Mouse (Mus musculus) heart, embryonic 16.5 days (tissue): ENCODE measurements around the gene Il1r1. TPM values are rescaled to one million over a fixed set of nuclear protein-coding genes. Genes with fewer than 3 reads are reported as not detected.

Source experiments
- ATAC-seq: fragments of 200-750 bp; cut with Nextera tagmentation; replicated peaks from 2 replicates; pipeline ENCODE4 v1.8.0; 2017; ENCODE audit warnings: moderate number of reproducible peaks; ENCODE audit not compliant: insufficient read depth, low FRiP score; ENCODE audit errors: extremely low read depth
- H3K27ac ChIP-seq: fragments of 300-500 bp; sonication (generic); 2 replicates; pipeline ENCODE4 v1.5.1; 2014; ENCODE audit warnings: mild to moderate bottlenecking, low read length, control low read depth, moderate library complexity
- H3K27me3 ChIP-seq: fragments of 300-500 bp; sonication (generic); 2 replicates; pipeline ENCODE4 v1.6.1; 2014; ENCODE audit warnings: low read length, mixed read lengths; ENCODE audit not compliant: control insufficient read depth, insufficient read depth
- H3K36me3 ChIP-seq: fragments of 300-500 bp; sonication (generic); 2 replicates; pipeline ENCODE4 v1.6.1; 2014; ENCODE audit not compliant: control insufficient read depth, insufficient read depth
- H3K4me1 ChIP-seq: fragments of 300-500 bp; sonication (generic); 2 replicates; pipeline ENCODE4 v1.6.1; 2014; ENCODE audit warnings: low read length, mixed read lengths; ENCODE audit not compliant: control insufficient read depth, insufficient read depth
- H3K4me2 ChIP-seq: fragments of 300-500 bp; sonication (generic); 2 replicates; pipeline ENCODE4 v1.6.1; 2014; ENCODE audit warnings: low read depth, mild to moderate bottlenecking, control low read depth, low read length
- H3K4me3 ChIP-seq: fragments of 300-500 bp; sonication (generic); 2 replicates; pipeline ENCODE4 v1.5.1; 2014; ENCODE audit warnings: mild to moderate bottlenecking, control low read depth, low read length
- H3K9ac ChIP-seq: fragments of 300-500 bp; sonication (generic); 2 replicates; pipeline ENCODE4 v1.6.1; 2014; ENCODE audit warnings: low read length, control low read depth
- H3K9me3 ChIP-seq: fragments of 300-500 bp; sonication (generic); replicated peaks from 2 replicates; pipeline ENCODE4 v1.6.1; 2016; ENCODE audit warnings: low read length; ENCODE audit not compliant: control insufficient read depth
- whole genome bisulfite sequencing: fragments of 180-500 bp; shearing (Covaris S2); extraction: QIAGEN DNeasy Blood & Tissue Kit; methylation state at CpG from one replicate; pipeline ENCODE4 v1.1.7; 2014; 5-methylcytosine and 5-hydroxymethylcytosine counted together
- polyA plus RNA-seq: library from polyadenylated mRNA; unstranded; fragments of >200 nt; fragmentation: Nextera tagmentation; extraction: Ambion mirVana; gene quantifications from 2 replicates; pipeline ENCODE4 v1.2.1, GENCODE M21; 2015

Gene Il1r1
- polyA plus RNA-seq, 1 experiment from 2014 or later = 8.1 TPM

- Histone ChIP-seq H3K4me1 (no peaks in the 10 kb centered on the region), H3K27ac (no peak overlapping the region), H3K27me3 (no peaks in the 10 kb centered on the region), H3K36me3 (peaks cover 6% of the 10 kb centered on the region; the same call in 1 of the 2 replicates), H3K4me3 (no peak overlapping the region), H3K9ac (no peak overlapping the region), H3K4me2 (no peak overlapping the region), H3K9me3 (no peaks in the 10 kb centered on the region)
- 66% methylated on average over 3 of the region's 3 CpGs for WGBS
- no peak for ATAC-seq
Measured at GRCm38 (mm10) chr1:40311123-40311522, 86.2 kb downstream of the Il1r1 start.

- no peaks in the 10 kb centered on the region for H3K27me3 ChIP-seq
- H3K4me2 ChIP-seq = no peak overlapping the region
- H3K4me3 ChIP-seq = no peak overlapping the region
- no peaks in the 10 kb centered on the region for H3K9me3 ChIP-seq
- H3K27ac ChIP-seq = no peak overlapping the region
- ATAC-seq = no peak
- H3K9ac ChIP-seq = no peak overlapping the region
- WGBS = 67% methylated on average over 2 of the region's 2 CpGs
- H3K4me1 ChIP-seq = no peaks in the 10 kb centered on the region
- peaks cover 6% of the 10 kb centered on the region; the same call in 1 of the 2 replicates for H3K36me3 ChIP-seq
Measured at GRCm38 (mm10) chr1:40311625-40312024, 86.7 kb downstream of the Il1r1 start.

DNA sequence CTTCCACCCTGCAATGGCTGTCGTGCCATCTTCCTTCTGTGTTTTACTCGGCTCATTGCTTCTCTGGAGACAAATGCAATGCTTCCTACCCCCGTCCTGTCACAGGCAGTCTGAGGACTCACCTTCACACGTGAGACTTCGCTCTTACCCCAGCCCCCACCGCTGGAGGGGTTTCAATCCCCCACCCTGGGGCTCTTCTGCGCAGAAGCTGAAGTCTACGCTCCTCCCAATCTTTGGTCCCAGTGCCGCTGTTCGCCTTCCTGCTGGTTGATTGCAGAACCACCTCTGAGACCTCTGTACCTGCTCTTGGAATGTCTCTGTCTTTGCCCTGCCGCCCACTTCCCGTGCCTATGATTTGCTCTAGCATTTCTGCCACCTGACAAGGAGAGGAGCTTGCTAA, 89.1 kb downstream of the Il1r1 start:
- H3K4me2 ChIP-seq = no peak overlapping the region
- H3K4me1 ChIP-seq = no peaks in the 10 kb centered on the region
- no peak for ATAC-seq
- peaks cover 6% of the 10 kb centered on the region; the same call in 1 of the 2 replicates for H3K36me3 ChIP-seq
- H3K27ac ChIP-seq = no peak overlapping the region
- no peaks in the 10 kb centered on the region for H3K9me3 ChIP-seq
- no peak overlapping the region for H3K4me3 ChIP-seq
- H3K9ac ChIP-seq = no peak overlapping the region
- H3K27me3 ChIP-seq = no peaks in the 10 kb centered on the region
- WGBS = 78% methylated on average over 12 of the region's 12 CpGs

DNA sequence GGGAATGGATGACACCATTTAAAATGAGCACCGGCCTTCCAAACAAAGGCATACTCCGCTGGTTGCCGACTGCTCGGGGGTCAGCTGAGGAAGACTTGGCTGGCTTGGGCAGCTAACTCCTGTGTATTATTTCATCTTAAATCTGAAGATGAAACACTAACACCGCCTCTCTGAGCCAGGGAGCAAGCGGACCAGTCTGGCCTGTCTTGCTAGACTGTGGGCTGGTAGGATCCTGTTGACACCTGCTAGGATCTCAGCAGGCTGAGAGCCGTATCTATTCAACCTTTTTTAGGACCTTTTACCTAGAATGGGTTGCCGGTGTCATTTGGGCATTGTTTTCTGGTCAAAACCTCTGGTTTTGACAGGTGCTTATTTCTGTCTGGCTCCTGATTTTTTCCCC, 92.8 kb downstream of the Il1r1 start:
- WGBS = 84% methylated on average over 8 of the region's 8 CpGs
- no peak overlapping the region for H3K4me3 ChIP-seq
- ATAC-seq = no peak
- no peaks in the 10 kb centered on the region for H3K9me3 ChIP-seq
- no peak overlapping the region for H3K4me2 ChIP-seq
- H3K4me1 ChIP-seq = no peaks in the 10 kb centered on the region
- no peak overlapping the region for H3K27ac ChIP-seq
- H3K9ac ChIP-seq = no peak overlapping the region
- no peaks in the 10 kb centered on the region for H3K27me3 ChIP-seq
- H3K36me3 ChIP-seq = peaks cover 5% of the 10 kb centered on the region; the same call in 1 of the 2 replicates

- Histone ChIP-seq H3K36me3 (no peaks in the 10 kb centered on the region), H3K9me3 (no peaks in the 10 kb centered on the region), H3K4me3 (no peak overlapping the region), H3K4me2 (no peak overlapping the region), H3K4me1 (peaks cover 5% of the 10 kb centered on the region), H3K27ac (no peak overlapping the region), H3K27me3 (peaks cover 6% of the 10 kb centered on the region; the same call in 1 of the 2 replicates), H3K9ac (no peak overlapping the region)
- ATAC-seq = no peak
- 72% methylated on average over 6 of the region's 6 CpGs for WGBS
Measured at GRCm38 (mm10) chr1:40321824-40322223, 96.9 kb downstream of the Il1r1 start.

DNA sequence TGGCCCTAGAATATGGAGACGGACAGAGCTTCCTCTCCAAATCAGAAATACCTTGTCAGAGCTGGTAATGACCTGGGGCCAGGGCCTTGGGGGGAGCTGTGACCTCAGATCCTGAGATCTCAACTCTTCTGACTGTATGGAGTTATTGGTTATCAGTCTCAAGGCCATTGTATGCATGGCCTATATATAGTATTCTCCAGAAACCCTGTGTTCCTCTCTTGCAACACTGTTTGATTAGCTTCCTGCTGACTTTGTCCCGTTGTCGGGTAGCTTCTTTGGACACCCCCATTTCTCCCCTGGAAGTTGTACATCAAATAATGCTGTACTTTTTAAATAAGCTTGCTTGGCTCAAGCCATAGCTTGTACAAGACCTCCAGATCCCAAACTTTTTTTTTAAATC, 97.7 kb downstream of the Il1r1 start:
- ATAC-seq = no peak
- H3K4me1 ChIP-seq = peaks cover 5% of the 10 kb centered on the region
- peaks cover 6% of the 10 kb centered on the region; the same call in 1 of the 2 replicates for H3K27me3 ChIP-seq
- no peak overlapping the region for H3K4me3 ChIP-seq
- H3K9me3 ChIP-seq = no peaks in the 10 kb centered on the region
- no peak overlapping the region for H3K9ac ChIP-seq
- no peak overlapping the region for H3K4me2 ChIP-seq
- H3K36me3 ChIP-seq = no peaks in the 10 kb centered on the region
- WGBS = 79% methylated on average over 3 of the region's 3 CpGs
- H3K27ac ChIP-seq = no peak overlapping the region

DNA sequence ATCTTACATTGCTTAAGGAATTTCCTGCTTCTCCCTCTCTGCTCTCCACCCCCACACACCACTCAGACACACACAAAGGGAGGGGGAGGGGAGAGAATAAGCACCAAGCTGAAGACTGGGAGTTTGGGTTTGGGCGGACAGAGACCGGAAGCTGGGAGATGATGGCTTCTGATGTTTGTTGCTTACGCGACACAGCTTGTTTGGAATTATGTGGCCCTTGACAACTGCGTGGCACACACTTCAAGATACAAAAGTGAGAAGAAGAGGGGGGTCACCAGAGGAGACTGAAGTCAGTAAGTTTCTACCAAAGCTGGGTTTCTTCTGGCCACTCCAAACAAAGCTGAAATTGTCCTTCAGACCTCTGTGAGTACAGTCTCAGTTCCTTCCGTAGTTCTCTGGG, 99.6 kb downstream of the Il1r1 start, which contains the start of gene Il1rl2:
Il1rl2 (plus strand) TSS at position 154 of the 400 bp plus-strand sequence.
- peaks cover 5% of the 10 kb centered on the region for H3K4me1 ChIP-seq
- H3K4me2 ChIP-seq = peak within 1 kb of the TSS; percentile 81
- H3K9me3 ChIP-seq = no peaks in the 10 kb centered on the region
- H3K4me3 ChIP-seq = peak within 1 kb of the TSS; percentile 53
- peak within 1 kb of the TSS; percentile 71 for H3K9ac ChIP-seq
- no peak within 1 kb of the TSS for H3K27ac ChIP-seq
- no peaks in the 10 kb centered on the region for H3K36me3 ChIP-seq
- H3K27me3 ChIP-seq = peaks cover 6% of the 10 kb centered on the region; the same call in 1 of the 2 replicates
- WGBS = 37% methylated on average over 6 of the region's 6 CpGs
- ATAC-seq = peak; percentile 57; the same call in 1 of the 2 replicates

DNA sequence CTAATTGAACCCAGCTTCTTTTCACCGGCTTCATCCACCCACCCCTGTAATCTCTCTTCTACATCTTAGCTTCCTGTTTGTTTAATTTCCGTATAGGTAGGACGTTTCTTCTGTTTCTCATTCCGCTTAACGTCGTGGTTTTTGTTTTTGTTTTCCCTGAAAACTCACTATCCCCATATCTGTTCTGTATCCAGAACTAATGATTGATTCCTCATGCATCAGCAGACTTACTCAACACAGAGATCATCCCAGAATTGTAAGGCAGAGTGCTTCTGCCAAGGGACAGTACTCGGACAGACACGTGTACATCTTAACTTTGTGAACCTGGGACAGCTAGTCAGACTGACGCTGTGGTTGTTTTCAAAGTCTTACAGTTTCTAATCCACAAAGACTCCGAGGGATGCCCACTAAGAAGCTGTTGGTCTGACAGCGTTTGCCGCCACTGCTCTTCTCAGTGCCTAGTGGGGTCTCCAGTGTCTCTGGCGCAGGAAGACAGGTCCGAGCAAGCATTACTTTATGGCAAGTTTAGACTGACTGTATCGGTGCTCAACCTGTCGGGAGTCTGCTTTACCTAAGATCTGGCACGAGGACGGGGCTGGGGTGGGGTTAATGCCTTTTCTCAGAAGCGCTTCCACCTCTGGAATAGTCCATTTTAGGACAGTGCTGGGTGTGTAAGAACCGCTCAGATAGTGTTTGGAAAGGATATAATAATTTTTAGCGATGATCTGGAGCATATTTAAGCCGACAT, 100.2 kb downstream of the Il1r1 start:
- Histone ChIP-seq H3K9ac (peak overlapping the region; percentile 71), H3K4me1 (peaks cover 5% of the 10 kb centered on the region), H3K36me3 (no peaks in the 10 kb centered on the region), H3K9me3 (no peaks in the 10 kb centered on the region), H3K27ac (no peak overlapping the region), H3K27me3 (peaks cover 6% of the 10 kb centered on the region; the same call in 1 of the 2 replicates), H3K4me3 (peak overlapping the region; percentile 53), H3K4me2 (peak overlapping the region; percentile 81)
- 7% methylated on average over 22 of the region's 22 CpGs for WGBS
- no peak; the same call in 1 of the 2 replicates for ATAC-seq

DNA sequence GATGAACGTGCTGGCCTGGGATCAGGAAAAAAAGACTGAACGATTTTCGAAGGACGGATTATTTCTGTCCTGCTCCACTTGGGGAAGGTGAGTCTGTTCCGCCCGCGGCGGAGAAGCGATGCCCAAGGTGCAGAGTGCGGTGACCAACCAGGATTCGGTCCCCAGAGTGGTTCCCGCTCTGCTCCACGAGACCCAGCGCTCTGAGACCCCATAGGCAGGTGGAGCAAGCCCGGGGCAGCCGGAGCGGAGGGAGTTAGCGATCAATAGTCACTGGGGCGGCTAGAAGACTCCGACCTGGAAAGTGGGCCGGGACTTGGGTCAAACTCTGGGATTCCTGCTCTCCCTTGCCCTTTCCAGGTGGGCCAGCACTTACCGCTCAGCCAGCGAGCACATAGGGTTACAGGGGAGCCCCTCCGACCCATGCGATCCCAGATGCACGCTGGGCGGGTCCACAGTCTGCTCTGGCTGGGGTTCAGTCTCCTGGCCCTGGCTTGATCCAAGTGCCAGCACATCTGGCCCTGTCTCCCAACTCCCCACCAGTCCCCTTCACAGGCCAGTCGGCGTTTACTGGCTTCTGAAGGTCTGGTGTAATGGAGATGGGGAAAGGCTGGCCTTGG, 100.9 kb downstream of the Il1r1 start:
- Histone ChIP-seq H3K9ac (peak overlapping the region; percentile 71), H3K27me3 (peaks cover 6% of the 10 kb centered on the region; the same call in 1 of the 2 replicates), H3K4me2 (peak overlapping the region; percentile 81), H3K4me3 (peak overlapping the region; percentile 53), H3K27ac (no peak overlapping the region), H3K9me3 (no peaks in the 10 kb centered on the region), H3K36me3 (no peaks in the 10 kb centered on the region), H3K4me1 (peaks cover 5% of the 10 kb centered on the region)
- ATAC-seq = 0 out of 2 replicates have a peak, but pooled peaks have one; percentile 23
- WGBS = 6% methylated on average over 29 of the region's 29 CpGs
